Mouse (Mus musculus) retina, embryonic 14.5 days (tissue): ENCODE data around the gene Stxbp1.

Experiments
- DNase-seq: peaks from one replicate; pipeline ENCODE4 v3.0.0-alpha.2; 2015; ENCODE audit warnings: low spot score

The Stxbp1 gene

DNA sequence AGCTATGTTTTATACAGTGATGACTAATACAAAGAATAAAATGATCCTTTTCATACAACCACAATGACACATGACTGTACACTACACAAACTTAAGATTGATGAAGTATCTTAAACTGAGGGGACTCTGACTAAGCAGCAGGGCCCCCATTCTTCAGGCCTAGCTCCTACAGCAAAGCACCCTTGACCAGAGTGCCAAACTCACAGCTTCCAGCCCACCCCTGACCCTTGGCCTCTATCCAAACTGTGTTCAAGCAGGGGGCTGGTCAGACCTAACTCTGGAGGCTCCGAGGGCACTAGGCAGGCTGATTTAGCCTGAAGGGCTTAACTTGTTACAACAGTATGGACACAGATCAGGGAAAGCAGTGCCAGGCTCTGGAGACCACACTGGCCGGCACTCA lies 58.5 kb downstream of the Stxbp1 start:
- no peak for DNase-seq

DNA sequence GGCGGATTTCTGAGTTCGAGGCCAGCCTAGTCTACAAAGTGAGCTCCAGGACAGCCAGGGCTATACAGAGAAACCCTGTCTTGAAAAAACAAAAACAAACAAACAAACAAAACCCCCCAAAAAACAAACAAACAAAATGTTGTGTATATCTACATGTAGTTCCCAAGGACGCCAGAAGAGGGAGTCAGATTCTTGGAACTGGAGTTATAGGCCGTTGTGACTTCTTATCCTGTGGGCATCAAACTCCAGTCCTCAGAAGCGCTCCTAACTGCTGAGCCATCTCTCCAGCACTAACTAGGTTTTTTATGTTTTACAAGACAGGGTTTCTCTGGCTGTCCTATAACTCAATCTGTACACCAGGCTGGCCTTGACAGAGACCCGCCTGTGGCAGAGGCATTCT lies 59.9 kb downstream of the Stxbp1 start:
- DNase-seq: peak; percentile 74

DNA sequence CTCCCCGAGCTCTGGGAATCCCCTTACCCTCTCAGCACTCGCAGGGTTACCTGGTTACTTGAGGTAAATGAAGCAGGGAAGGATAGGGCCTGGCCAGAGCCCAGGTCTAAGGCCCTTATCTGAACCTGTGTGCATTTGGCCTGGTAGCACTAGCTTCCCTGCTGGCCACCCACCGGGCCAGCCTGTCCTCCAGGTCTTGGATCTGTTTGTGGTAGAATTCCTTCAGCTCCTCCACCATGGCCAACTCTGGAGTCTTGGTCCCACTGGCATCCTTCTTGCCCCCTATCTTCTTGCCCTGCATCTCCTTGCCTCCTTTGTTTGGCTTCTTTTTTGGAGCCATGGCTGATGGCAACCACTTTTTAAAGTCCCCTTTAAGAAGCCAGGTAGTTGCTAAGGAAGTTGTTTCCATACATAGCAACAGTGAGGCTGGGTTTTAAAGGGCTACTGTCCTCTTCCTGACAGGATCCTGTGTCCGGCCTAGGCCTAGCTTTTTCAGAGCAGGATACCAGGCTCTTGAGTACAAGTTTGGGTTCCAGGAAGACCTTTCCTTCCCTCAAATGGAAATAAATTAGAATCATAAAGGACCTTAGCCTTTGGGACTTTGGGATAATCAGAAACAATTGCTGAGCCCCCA lies 62.9 kb downstream of the Stxbp1 start, which contains the start of gene Cfap157:
Cfap157 (minus strand) TSS at position 381 of the 634 bp plus-strand sequence.
- peak; percentile 15 for DNase-seq

DNA sequence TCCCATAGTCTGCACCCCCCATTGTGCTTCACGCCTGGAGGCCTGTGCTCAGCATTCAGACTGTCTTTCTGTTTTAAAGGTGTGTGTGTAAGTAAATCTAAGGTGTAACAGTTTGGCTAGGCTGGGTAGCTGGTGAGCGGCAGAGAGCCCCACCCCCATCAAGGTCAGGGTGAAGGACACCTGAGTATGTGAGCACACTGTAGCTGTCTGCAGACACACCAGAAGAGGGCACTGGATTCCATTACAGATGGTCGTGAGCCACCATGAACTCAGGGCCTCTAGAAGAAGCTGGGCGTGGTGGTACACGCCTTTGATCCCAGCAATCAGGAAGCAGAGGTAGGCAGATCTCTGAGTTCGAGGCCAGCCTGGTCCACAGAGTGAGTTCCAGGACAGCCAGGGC lies 65.3 kb downstream of the Stxbp1 start:
- DNase-seq: no peak

DNA sequence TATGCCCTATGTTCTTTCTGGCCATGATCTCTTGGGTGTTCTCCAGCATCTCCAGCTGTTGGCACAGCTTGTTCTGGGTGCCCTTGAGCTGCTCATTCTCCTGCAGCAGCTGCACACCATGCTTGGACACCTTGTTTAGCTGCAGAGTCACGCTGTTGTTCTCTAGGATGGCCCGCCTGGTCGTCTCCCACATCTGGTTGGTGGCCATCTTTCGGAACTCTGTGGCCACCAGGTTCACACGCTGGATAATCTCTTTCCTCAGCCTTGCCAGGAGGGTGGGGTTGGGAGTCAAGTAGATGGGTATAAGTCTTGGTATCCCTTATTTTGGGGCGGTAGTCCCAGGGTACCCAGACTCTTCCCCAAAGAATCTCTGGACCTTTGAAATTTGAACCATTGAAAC lies 67.3 kb downstream of the Stxbp1 start:
- DNase-seq: no peak

DNA sequence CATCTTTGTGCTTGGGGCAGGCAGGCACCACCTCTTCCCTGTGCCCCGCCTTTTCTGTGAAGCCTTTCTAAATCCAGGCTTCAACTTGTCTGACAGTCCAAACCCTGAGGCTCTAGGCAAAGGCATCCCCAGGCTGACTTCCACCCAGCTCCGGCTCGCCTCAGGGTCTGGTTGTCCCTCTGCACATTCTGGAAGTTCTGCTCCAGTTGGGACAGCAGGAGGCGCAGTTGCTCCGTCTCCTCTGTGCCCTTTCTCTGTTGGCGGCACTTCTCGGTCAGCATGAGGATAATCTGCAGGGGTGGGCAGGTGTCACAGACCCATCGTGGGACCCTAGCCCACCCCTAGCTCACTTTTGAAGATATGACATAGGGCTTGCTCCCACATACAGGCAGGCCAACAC lies 67.9 kb downstream of the Stxbp1 start:
- peak; percentile 84 for DNase-seq

DNA sequence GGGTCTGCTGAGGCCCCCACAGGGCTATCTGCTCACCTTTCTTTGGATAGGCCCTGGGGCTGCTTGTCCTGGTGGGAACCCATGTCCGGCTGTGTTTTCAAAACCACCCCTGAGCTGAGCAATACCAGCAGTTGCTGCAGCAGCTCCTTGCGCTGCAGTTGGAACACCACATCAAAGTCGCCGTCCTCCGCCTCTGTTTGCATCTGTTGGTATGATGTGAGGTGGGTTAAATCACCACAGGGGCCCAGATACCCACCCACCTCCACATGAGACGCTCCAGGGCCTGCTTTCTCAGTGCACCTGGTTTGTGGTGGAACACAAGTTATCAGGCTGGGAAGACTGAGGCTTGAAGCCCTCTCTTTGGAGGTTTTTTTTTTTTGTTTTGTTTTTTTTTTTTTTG lies 69.0 kb downstream of the Stxbp1 start:
- no peak for DNase-seq

DNA sequence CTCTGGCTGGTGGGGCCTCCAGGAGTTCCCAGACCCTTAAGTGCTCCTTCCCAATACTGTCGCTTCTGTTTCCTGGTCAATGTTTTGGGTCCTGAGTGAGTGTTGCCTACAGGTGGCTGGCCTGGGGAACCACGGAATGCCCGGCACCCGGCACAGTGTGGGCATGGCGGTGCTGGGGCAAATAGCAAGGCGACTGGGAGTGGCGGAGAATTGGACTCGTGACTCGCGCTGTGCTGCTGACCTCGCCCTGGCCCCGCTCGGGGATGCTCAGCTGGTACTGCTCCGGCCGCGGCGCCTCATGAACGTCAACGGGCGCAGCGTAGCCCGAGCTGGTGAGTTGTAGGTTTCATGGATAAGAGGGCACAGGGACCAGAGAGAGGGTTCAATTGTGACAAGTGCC lies 70.9 kb downstream of the Stxbp1 start:
- peak; percentile 19 for DNase-seq

DNA sequence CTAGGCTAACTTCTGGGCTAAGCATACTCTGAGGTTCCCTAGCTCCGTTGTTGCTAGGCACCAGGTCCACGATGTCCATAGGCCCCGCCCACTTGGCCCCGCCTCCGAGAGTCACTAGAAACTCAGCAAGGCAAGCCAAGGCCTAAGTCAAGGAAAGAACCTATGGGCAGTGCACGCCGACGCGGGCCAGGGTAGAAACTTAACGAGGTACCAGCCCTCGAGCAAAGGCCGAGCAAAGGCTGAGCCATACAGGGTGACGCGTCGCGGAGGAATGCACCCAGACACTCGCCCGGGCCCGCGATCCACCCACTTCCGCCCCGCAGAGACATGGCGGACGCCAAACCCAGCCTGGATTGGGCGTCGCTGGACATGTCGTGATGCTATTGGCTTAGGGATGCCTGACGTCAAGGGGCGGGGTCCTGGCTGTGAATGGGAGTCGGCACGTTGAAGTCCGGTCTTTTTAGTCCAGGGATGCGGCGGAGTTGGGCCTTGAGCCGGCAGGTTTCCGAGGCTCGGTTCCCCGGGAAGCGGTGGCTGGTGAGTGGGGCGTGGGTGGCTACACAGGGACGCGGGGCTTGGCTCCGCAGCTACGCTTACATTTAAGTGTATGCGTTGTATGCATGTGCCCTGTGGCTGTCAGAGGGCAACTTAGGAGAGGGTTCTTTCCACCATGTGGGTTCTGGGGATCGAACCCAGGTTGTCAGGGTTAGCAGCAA lies 71.5 kb downstream of the Stxbp1 start, which contains the start of the genes Ttc16 and Ptrh1:
Ttc16 (minus strand) TSS at position 275 of the 716 bp plus-strand sequence.
Ptrh1 (plus strand) TSS at position 428 of the 716 bp plus-strand sequence.
- DNase-seq: peak; percentile 98

DNA sequence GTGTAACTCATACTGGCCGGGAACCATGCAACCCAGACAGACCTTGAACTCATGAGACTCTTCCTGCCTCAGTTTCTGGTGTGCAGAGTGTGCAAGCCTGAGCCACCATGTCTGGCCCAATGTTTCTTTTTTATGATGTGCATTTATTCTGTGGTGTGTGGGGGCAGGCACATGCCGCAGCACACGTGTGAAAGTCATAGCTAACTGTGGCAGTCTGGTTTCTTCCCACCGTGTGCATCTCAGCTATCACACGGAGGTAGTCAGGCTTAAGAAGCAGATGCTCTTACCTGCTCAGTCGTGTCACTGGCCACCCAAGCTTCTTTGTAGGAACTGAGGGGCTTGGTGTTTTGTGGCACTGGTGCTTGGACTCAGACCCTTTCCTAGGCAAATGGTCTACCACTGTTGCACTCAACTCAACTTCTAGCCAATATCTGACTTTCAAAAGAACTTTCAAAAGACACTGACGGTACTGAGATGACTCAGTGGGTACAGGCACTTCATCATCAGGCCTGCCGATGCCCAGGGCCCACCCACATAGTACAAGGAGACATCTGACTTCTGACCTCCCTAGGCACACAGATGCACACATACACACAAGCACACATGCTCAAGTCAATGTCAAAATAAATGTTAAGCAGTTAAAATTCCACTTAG lies 74.3 kb downstream of the Stxbp1 start:
- DNase-seq: no peak

DNA sequence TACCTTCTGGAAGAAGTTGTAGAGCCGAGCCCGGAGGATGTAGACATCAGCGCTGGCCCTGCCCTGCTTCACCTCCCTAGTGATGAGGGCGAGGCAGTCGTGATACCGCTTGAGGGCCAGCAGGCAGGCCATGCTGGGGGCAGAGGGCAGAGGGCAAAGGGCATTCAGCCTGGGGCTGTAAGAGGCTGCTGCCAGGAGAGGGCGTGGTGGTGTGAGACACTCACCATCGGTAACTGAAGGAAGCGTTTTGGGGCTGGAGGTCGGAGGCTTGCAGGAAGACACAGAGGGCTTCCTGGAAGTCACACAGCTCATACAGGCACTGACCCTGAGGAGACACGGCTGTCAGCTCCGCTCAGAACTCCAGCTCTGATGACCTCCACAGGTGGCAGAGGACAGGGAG lies 75.2 kb downstream of the Stxbp1 start:
- DNase-seq: no peak

DNA sequence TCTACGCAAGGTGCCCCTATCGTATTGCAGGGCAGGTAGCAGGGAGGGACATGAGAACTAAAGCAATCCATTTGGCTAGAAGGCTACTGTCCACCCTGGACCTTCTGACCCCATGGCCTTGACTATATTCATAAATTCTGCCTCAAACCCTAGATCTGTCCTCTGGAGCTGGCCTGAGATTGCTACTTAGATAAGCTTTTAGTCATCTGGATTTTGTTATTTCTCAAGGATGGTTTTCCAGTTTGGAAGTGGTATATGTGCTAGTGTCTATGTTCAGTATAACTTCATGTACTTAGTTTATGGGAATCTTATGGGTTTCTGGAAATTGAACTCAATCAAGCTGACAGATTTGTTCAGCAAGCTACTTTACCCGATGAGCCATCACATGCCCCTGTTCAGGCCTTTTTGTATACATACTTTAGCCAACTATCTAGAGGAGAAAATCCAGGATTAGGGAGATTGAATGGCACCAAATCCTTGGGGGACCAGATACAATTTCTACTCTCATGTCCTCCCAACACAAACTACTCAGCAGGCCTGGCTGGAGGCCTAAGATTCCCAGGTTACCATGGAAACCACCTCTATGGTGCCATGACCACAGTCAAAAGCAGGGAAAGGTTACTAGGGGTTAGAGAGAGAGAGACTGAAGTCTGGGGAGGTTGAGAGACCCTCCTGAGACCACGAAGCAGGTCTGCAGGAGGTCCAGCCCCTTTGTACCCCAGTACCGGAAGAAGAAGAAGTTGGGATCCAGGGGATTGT lies 77.5 kb downstream of the Stxbp1 start:
- DNase-seq: no peak

DNA sequence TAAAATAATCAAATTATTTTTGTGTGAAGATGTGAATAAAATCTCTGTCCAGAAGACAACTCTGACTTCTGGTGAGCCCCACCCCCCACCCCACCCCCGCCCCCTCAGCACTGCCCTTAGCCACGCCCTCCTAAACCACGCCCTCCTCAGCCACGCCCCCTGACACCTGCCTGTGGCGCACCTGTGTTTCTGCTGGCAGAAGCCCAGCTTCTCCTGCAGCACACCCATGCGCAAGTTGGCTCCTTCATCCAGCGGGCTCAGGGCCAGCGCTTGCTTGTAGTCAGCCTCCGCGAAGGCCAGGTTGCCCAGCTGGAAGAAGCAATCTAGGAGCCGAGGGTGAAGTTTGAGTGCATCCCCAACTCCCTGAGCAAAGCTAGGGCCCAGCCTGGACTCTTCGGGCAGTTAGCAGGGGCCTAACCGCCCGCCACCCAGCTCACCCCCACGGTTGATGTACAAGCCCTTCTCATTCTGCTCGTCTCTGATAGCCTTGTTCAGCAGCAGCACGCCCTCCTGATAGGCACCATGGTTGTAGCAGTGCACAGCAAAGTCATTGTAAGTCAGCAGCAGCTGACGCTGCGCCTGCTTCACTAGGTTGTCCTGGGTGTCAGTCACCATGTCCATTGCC lies 78.3 kb downstream of the Stxbp1 start:
- DNase-seq: no peak

DNA sequence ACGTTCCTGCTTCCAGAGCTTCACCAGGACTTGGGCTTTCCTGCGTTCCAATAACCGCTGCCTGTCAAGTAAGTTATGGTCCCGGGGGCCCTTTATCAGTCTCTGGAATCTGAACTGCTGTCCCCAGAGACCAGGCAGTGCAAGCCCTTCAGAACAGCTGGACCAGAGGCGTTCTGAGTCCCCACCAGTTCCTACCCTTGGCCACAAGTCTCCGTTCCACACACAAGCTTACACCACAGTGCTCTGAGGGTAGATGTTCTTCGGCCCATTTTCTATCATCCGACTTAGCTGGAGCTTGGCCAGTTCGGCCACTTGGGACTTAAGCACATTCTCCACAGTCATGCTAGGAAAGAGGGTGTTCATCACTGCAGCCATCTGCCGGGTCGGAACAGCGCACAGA lies 79.8 kb downstream of the Stxbp1 start:
- DNase-seq: no peak

DNA sequence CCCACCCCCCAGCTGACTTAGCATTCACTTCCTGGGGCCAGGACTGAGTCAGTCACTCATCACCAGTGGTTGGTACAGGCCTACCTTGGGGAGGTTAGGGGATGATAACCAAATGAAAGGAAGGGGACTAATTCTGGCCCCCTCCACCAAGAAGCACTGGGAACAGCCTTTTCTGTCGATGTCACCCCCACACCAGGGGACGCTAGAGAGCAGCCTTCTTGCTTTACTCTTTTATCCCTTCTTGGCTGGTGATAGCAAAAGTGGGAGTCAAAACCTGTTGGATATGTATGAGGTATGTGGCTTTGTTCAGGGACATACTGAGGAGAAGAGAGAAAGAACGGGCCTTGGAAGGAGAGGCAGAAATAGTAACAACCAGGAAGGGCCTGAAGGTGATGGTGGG lies 83.7 kb downstream of the Stxbp1 start:
- no peak for DNase-seq

DNA sequence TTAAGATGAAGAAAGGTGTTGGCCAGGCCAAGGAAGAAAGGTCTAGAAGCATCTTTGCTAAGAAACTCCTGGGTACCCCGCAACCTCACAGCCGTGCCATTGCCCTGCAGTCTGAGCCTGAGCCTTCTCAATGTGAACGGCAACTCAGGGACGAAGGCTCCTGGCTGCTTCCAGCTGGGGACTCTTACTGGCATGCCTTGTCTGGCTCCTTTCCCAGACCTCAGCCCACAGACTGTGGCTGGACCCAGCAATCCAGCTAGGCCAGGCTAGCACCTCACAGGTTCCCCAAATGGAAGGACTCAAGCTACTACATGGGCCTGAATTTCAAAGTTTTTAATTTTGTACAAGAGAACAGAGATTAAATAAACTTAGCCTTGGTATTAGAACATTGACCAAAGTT lies 85.2 kb downstream of the Stxbp1 start:
- no peak for DNase-seq

DNA sequence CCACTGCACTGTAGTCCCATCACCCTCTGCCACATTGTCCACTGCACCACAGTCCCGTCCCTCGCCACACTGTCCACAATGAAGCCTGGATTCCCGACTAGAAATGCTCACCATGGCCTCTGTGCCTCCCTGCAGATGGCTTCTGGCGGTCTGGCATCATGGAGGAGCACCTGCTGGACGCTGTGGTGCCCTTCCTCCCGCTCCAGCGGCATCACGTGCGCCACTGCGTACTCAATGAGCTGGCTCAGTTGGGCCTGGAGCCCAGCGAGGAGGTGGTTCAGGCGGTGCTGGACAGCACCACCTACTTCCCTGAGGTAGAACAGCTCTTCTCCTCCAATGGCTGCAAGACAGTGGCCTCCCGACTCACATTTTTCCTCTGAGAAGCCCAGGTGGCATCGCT lies 85.7 kb downstream of the Stxbp1 start:
- DNase-seq: no peak

DNA sequence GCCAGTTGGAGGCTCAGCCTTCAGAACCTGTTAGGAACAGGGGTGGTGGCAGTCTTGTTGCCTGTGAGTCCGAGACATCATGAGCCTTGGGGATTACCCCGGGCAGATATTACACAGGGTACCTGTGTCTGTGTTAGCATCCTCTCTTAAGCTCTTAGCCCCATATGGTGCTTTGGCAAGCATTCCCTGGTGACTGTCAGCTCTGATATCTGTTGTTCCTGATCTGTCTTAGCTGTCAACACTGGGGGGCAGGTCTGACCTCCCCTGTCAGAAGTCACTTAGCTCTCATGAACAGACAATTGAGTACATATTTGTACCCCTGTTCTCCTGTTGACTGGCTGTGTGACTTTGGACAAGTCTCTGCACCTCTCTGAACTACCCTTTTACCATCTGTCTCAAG lies 88.0 kb downstream of the Stxbp1 start:
- no peak for DNase-seq

DNA sequence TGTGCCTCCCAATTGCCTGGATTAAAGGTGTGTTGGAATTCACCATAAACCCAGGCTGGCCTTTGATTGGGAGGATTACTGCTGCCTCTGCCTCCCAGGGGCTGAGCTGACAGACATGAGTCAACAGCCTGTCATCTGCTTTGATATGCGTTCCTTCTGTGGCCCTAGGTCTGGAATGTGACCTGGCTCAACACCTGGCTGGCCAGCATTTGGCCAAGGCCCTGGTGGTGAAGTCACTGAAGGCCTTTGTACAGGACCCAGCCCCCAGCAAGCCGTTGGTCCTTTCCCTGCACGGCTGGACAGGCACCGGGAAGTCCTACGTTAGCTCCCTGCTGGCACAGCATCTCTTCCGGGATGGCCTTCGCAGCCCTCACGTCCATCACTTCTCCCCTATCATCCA lies 88.5 kb downstream of the Stxbp1 start:
- no peak for DNase-seq

DNA sequence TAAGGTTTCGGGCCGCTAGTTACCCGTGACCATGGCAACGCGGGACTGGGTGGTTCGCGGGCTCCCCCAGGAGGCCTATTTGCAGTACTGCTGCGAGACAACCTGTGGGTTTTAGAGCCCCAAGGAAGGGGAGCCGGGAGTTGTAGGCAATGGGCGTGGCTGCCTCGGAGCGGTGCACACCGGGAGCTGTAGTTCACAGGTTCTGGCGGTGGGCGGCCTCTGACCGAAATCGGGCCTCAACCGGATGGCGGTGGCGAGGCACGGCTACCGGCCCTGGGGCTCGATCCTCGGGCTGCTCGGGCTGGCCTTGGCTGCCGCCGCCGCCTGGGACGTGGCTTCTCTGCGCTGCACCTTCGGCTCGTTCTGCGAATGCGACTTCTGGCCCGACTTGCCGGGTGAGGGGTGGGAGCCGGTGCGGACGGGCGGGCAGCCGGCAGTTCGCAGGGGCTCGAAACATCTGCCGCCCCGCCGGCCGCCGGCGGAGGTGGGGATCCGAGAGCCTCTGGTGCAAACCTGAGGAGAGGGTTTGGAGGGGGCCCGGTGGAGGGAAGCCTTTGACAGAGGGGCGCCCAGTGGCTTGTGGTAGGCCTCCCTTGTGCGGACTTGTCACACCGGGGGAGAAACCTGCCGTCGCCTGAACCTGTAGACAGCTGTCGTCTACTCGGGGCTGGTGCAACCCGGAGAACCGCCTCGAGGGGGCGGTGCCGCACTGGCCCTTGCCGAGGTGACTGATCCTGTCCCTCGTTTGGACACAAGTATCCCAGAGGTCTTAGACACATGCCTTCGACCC lies 89.8 kb downstream of the Stxbp1 start, which contains the start of gene Tor2a:
Tor2a (plus strand) TSS at position 179 of the 790 bp plus-strand sequence.
- DNase-seq: peak; percentile 99

DNA sequence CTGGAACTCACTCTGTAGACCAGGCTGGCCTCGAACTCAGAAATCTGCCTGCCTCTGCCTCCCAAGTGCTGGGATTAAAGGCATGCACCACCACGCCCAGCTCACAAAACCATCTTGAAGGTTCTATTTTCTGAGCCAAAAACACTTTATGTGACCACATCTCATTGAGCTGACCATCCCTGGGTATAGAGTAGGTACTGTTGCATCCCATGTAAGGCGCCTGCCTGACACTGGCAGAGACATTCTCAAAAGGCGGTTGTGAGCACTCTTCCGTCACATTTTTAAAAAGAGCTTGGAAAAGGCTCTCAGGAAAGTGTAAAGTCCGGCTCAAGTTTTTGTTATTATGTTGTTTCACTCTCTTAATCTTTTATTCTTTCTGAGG lies 90.4 kb downstream of the Stxbp1 start:
- no peak for DNase-seq
